Mouse (Mus musculus): ENCODE data around the gene Zscan10.
"Not testable (repeated sequence)": the region's sequence is repeated elsewhere in the genome, so short reads cannot be mapped to it uniquely, and the experiment has no call there.

Gene Zscan10

DNA sequence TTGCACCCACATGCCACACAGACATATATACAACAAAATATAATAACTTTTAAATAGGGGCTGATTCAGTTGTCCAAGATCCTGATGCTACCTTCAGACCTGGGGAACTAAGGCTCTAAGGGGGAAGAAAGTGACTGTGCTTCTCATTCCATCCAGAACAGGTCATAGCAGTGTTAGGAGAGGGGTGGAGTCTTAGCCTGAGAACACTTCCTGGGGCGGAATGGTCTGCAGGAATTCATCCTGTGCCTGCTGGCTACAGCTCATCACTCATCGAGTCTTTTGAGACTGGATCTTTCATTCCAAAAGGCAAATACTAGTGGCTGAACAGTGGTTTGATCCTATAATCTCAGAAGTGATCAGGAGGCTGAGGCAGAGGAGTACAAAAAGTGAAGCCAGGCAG lies 13.4 kb upstream of the Zscan10 start:
- DNase-seq (ENCODE audit: low read depth), result no peak

DNA sequence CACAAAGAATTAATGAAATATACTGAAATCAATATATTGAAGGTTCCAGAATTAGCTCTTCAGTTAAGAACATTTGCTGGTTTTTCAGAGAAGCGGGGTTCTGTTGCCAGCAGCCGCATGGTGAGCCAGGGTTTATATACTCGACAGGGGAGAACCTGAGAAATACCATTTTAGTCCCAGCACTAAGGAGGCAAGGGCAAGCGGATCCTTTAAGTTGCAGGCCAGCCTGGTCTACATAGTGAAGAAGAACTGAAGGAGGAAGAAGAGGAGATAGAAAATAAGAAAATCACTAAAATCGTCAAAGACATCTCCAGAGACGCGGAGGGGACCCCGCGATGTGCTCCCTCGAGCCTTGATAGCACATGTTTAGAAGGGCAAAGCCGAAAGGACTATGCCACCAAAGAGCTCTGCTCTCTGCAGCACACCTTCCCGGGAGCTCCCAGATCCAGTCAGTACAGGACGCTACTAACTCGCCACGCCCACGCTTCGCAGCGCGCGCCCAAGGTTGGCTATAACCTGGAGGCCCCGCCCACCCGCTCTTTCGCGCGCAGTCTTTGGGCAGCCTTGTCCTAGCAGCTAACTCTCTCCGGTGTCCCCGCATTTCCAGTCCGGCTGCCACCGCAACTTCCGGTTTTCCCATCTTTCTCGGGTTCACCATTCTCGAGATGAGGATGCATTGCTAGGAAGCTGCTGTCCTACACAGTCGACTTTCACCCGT lies 8.3 kb upstream of the Zscan10 start:
- peak; percentile 96 for DNase-seq (ENCODE audit: low read depth)

DNA sequence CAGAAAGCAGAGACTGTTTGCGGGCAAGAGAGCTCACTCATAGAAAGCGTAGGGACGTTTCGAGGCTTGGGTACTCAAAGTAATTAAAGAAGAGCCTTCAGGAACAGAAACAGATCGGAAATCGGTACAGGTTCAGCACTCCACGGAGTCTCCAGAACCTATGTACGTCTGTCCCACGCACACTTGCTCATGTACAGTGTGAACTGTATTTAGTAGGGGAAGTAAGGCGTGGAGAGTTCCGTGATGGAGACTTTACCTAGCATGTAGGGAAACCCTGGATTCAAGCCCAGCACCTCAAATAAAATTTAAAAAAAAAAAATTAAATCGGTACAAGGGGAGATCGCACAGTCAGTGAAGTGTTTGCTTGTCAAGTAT lies 7.7 kb upstream of the Zscan10 start:
- DNase-seq (ENCODE audit: low read depth), result no peak

DNA sequence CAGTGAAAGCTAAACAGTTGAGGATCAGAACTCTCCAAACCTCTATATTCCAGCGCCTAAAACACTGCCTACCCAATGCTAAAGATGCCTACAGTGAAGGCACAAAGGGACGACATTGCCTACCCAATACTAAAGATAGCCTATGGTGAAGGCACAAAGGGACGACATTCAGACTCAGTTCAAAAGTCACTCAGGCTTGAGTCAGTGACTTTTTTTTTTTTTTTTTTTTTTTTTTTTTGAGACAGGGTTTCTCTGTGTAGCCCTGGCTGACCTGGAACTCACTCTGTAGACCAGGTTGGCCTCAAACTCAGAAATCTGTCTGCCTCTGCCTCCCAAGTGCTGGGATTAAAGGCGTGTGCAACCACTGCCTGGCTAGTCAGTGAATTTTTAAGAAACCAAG lies 5.5 kb upstream of the Zscan10 start:
- DNase-seq (ENCODE audit: low read depth), result not testable (repeated sequence)

DNA sequence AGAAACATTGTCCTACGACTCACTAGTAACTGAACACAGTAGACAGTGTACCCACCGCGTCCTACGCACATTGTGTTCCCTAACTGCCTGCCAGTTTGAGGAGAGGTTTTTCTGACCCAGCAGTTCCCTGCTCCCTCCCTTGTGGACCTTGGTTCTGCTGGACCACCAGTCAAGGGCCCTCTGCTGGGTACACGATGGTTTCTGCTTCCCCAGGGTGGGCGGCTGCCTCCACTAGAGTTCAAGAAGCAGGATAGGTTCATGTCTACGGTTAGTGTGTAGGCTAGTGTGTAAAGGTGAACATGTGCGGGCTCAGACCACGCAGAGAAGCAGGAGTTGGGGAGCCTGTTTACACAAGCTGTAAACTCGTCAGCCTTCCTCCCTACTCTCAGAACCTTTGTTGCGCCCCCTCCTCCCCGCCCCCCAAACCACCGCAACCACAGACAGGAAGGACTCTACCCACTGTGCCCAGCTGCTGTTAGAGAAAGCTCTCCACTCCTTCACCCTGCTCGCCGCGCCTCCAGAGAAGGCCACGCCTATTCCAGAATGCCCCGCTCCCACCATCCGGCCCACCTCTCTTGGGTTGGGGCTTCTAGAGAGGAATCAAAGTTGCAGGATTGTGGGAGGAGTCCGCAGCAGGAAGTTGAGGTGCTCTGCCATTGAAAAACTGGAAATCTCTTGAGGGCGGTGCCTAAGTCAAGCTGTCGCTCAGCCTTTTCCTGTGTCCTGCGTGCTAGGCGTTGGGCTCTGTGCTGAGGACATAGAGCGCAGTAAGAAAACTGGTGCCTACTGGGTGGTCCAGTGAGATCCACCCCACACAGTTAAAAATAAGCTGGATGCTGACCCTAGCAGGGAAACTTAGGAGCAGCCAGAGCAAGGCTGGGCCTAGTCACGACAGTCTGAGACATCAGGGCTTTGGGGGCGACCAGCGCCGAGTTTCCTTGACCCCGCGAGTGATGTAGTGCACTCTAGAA lies 1.8 kb upstream of the Zscan10 start, which contains the start of gene Zfp13:
Gene Zfp13 (minus strand): TSS at position 906 of the 971 bp plus-strand sequence.
- peak; percentile 73 for DNase-seq (ENCODE audit: low read depth)

DNA sequence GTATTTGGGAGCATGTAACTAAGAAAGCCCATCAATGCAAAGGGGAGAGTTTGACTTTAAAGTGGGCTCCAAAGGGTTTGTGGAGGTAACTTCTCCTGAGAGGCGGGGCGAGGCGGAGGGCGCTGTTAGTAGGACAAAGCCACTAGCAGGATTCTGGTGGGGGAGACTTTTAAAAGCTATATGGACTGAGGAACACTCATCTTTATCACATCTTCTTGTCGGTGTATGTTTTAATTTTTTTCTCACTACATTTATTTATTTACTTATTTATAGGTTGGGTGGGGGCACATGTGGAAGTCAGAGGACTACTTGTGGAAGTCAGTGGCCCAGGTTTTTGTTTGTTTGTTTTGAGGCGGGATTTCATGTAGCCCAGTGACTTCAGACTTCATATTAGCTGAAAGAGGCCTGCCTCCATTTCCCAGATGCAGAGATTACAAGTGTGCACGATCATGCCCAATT lies 1.0 kb upstream of the Zscan10 start:
- peak; percentile 32 for DNase-seq (ENCODE audit: low read depth)

DNA sequence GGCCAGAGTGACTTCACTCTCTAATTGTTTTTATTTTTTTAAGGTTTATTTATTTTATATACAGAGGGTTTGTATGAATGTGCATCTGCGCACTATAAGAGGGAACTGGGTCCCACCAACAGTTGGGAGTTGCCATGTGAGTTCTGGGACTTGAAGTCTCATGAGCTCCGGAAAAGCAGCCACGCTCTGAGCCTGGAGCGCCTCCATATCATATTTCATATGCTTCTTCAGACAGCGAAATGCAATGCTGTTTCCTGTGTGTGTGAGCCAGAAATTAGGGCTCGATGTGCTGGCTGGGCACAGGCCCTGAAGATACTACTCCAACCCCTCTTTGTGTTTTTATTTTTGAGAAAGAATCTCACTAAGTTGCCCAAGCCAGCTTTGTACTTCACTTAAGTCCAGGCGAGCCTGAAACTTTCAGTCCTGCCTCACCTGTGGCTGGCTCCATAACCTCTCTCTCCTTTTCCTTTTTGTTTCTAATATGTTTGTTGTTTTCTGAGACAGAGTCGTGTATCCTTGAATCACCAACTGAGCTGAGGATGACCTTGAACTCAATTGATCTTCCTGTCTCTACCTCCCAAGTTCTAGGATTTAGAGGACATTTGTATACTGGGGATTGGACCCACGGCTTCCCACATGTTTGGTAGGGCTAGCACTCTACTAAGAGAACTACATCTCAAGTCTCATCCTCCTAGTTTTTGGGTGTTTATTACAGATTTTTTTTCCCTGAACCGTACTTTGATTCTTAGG lies 1.4 kb downstream of the Zscan10 start:
- no peak for DNase-seq (ENCODE audit: low read depth)

DNA sequence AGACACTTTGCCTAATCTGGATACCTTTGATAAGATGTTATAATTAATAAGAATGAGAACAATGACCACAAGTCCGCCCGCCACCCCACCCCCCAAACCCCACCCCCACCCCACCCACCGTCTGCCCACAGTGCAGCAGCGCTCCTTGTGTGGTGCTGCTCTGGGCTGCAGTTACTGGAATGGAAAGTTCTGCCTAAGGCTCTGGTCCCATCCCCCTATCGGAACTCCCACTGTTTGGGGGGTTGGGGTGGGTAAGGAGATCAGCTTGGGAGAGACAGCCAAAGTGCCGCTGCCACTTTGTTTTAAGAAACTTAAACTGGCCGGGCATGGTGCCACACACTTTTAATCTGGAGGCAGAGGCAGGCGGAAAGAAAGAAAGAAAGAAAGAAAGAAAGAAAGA lies 2.4 kb downstream of the Zscan10 start:
- DNase-seq (ENCODE audit: low read depth), result no peak

DNA sequence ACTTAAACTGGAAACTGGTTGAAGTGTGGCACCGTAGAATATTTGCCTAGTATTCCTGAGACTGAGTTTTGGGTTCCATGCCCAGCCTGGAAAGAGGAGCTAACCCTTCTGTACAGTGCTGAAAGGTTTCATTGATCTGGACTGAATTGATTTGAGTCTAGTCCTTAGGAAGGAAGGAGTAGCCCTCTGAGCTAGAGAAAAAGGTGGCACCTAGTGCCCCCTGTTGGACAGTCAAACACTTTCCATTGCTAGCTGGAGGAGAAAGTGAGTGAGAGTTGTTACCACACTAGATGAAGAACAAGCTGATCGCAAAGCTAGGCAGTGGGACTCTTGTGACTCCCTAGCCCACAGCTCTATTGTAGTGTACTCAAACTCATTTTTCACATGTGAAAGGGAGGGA lies 2.9 kb downstream of the Zscan10 start:
- peak; percentile 30 for DNase-seq (ENCODE audit: low read depth)

DNA sequence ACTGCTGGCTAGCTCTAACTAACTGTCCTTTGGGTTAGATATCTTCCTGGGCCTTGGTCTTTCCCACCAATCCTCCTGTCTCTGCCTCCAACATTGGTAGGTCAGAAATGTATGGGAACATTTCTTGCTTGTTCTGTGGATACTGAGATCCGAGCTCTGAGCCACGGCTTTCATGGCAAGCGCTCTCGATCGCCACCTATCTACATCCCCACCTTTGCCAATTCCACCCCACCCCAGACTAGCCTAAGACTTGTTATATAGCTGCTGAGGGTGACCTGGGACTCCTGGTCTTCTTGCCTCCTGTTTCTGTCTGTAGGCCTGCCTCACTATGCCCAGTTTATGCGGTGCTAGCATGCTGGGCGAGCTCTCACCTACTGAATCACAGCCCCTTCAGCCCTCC lies 3.7 kb downstream of the Zscan10 start:
- DNase-seq (ENCODE audit: low read depth), result no peak

DNA sequence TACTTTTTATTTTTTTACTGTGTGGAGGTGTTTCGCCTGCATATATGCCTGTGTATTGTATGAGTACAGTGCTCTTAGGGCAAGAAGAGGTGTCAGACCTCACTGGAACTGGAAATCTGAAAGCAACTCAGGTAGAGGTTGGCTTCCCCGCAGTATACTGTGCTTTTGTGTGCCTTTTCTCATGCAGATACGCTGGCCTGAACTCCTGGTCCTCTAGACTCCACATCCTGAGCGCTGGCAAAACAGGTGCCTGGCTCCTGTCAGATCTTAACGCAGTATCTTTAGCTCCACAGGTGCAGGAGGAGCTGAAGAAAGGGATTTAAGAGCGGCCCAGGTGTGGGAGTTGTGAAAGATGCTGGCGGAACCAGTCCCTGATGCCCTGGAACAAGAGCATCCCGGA lies 4.6 kb downstream of the Zscan10 start:
- no peak for DNase-seq (ENCODE audit: low read depth)

DNA sequence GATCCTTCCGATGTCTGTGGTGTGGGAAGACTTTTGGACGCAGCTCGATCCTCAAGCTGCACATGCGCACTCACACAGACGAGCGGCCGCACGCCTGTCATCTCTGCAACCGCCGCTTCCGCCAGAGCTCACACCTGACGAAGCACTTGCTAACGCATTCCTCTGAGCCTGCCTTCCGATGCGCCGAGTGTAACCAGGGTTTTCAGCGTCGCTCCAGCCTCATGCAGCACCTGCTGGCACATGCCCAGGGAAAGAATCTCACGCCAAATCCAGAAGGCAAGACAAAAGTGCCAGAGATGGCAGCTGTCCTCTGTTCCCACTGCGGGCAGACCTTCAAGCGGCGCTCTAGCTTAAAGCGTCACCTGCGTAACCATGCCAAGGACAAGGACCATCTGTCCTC lies 9.0 kb downstream of the Zscan10 start:
- DNase-seq (ENCODE audit: low read depth), result no peak

DNA sequence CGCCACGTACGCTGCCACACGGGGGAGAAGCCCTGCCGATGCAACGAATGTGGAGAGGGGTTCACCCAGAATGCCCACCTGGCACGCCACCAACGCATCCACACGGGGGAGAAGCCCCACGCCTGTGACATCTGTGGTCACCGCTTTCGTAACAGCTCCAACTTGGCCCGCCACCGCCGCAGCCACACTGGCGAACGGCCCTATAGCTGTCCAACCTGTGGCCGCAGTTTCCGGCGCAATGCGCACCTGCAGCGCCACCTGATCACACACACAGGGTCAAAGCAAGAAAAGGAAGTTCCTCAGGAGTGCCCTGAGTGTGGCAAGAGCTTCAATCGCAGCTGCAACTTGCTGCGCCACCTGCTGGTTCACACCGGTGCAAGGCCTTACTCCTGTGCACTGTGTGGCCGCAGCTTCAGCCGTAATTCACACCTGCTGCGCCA lies 9.7 kb downstream of the Zscan10 start:
- no peak for DNase-seq (ENCODE audit: low read depth)

DNA sequence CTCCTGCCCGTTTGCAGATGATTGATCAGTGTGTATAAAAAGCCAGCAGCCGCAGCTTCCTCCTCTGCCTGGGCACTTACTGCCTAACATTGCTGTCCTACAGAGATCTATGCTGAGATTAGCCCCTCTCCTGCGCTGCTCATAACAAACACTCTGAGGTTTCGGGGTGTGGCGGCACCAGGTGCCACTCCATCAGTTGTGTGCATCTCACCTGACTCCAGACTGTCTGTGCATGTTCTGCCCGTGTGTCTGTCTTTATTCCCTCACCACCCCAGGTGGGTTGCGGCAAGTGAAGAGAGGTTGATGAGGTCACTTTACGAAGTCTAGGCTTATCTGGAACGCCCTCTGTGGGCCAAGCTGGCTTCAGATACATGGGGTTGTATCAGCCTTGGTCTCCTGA lies 16.4 kb downstream of the Zscan10 start:
- DNase-seq (ENCODE audit: low read depth), result no peak

DNA sequence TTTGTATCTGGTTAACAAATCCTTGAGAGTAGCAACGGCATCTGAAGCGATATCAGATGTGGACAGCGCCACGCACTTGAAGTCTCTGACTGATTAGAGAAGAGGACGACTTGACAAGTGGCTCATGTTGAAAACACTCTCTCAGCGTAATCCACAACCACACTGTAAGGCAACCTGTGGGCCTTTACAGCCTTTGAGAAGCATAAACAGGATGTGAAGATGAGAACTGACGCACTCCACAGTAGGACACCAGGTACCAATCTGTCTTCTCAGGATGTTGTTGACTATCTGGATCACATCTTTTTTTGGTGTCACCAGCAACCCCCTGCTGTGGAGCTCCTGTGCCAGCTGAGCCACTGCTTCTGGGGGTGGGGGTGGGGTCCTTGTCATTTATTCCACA lies 19.7 kb downstream of the Zscan10 start:
- DNase-seq (ENCODE audit: low read depth), result no peak

DNA sequence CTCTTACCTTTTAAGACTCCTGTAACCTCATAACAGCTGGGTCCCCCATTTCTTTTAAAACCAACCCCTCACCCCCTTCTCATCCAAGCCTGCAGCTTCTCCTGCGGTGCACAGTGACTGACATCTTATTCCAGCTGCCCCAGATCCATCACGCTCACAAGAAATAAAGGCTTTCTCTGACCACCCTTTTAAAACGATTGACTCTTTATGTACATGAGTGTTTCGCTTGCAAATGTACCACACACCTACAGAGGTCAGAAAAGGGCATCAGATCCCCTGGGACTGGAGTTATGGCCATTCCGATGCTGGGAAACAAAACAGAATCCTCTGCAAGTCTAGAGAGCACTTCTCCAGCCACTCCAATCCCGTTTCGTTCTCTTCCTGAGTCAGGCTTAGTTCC lies 27.2 kb downstream of the Zscan10 start:
- DNase-seq (ENCODE audit: low read depth), result no peak

DNA sequence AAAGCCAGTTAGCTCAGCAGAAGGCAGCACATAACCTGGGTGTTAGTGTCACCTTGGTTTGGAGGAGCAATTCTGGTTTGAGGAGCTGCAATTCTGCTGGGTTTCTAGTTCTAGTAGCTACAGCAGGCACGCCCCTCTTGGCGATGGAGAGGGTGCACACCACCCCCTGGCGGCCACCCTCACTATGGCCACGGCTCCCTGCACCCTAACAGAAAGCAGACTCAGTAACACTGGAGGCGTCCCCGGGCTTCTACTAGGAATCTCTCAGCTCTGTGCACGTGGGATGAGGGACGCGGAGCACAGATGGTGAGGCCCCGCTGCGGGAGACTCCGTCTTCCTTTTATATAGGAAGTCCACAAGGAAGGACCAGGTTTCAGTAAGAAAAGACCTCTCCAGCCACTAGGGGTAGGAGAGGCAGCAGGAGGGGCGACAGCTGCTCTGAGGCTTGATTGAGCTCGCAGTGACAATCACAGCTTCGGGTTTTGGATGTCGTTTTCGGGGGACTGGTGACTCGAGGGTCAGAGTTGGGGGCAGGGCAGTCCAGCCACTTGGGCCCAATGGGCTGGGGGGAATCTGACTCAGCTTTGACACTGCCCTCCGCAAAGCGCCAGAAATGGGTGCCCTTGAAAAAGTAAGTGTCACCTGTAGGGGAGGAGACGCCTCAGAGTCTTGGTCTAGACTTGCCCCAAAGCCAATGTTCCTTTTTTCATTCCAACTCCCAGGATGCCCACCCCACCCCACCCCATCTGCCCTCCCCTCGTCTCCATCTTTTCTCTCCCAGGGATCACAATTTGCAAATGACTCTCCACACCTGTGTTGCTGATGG lies 29.8 kb downstream of the Zscan10 start:
- peak; percentile 17 for DNase-seq (ENCODE audit: low read depth)

DNA sequence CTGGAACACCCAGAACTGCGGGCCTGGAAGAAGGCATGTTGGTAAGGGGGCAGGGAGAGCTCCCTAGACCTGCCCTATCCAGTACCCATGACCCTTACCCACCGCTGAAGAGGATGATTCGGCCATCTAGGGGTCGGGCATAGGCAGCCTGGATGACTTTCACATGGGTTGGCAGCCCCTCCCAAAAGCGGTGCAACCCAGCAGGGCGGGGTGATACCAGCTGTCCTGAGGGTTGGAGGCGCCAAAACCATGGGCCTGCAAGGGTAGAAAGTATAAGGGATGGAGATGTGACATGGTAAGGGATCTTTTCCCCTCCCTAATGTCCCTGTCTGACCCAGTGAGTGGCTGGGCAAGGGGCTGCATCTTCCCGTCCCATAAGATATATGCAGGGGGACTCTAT lies 30.6 kb downstream of the Zscan10 start:
- DNase-seq (ENCODE audit: low read depth), result no peak

DNA sequence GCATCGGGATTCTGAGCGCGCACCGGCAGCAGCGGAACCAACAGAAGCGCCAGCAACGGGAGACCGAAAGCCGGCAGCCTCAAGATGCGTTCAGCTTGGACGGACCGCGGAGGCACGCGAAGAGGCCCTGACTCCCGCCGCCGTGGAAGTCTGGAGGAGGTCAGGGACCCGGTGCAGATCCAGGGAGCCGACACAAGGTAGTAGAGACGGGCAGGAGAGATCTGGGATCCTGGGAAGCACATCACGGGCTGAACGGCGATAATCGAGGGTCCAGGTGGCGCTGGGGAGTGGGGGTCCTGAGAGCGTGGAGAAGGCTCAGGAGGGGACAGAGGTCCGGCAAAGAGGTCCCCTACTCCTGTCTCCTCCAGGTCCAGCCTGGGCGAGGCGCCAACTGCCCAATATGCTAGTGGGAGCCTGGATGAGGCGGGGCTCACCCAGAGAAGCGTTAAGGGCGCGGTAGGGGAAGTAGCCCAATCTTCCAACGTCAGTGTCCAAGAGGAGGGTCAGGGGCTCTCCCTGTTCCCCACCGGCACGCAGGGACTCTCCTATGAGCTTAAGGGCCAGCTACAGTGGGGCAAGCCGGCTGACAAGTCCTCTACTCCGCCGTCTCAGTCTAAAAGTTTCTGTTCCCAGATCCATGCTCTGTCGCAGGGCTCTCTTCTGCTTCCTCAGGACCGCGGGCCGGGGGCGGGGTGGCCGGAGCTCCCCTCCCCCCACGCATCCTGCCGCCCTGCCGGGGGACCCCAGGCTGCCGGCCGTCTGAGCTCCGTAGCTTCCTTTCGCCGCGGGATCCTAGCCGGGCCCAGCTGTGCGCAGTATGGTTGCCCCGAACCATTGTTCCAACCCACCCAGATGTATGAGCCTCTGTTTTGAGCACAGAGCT lies 44.2 kb downstream of the Zscan10 start, which contains the start of gene Mmp25:
Gene Mmp25 (minus strand): TSS at position 665 of the 883 bp plus-strand sequence.
- DNase-seq (ENCODE audit: low read depth), result no peak

DNA sequence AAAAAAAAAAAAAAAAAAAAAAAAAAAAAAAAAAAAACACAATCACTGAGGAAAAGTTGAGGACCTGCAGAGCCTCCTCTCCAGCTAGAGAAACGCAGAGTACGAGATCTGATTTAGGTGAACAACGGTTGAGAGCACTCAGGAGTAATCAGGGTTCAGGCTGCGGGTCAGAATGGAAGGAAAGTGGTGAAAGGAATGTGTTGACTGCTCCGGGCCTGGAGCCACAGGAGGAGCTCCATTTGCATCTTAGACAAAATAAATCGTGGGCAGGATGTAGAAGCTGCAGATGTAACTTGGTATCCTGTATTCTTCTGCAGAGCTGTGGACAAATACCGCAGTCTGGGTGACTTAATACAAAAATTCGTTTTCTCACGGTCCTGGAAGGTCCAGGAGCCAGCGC lies 45.2 kb downstream of the Zscan10 start:
- DNase-seq (ENCODE audit: low read depth), result no peak

Measured in c-Kit-positive CD71-positive TER-119-negative erythroid progenitor cells, embryonic 14.5 days (primary cell).